Mouse (Mus musculus) CH12.LX (cell line): Measurements from ENCODE around the gene Amer1. TPM values are rescaled to one million over a fixed set of nuclear protein-coding genes. Genes with fewer than 3 reads are reported as not detected.

Source experiments
- DNase-seq: peaks from one replicate; pipeline ENCODE4 v3.0.0-alpha.2; 2013; ENCODE audit errors: extremely low read depth
- H3K27ac ChIP-seq: 2 replicates; pipeline ENCODE4 v1.5.1; 2012; ENCODE audit warnings: low read depth, mild to moderate bottlenecking, control low read depth, moderate library complexity; ENCODE audit not compliant: insufficient read depth
- H3K27me3 ChIP-seq: replicated peaks from 2 replicates; pipeline ENCODE3; 2012; ENCODE audit warnings: inconsistent platforms
- H3K36me3 ChIP-seq, 2 experiments: replicated peaks in 1 of 2; 2 replicates each; pipeline versions ENCODE3 to v1.6.1; 2012; ENCODE audit warnings: inconsistent platforms in 1 of 2, low read length in 1 of 2, mild to moderate bottlenecking in 1 of 2, mixed read lengths in 1 of 2, moderate library complexity in 1 of 2; ENCODE audit not compliant: control insufficient read depth in 1 of 2, insufficient read depth in 1 of 2
- H3K4me1 ChIP-seq, 2 experiments: 2 replicates each; pipeline ENCODE4 v1.6.1; 2012; ENCODE audit warnings: inconsistent platforms in 1 of 2, moderate library complexity in 1 of 2; ENCODE audit not compliant: insufficient read depth in 2 of 2, control insufficient read depth in 1 of 2
- H3K4me2 ChIP-seq: 2 replicates; pipeline ENCODE4 v1.6.1; 2012; ENCODE audit warnings: low read depth, mild to moderate bottlenecking, control low read depth; ENCODE audit not compliant: poor library complexity, insufficient read depth, severe bottlenecking
- H3K4me3 ChIP-seq, 3 experiments: fragments of 150-350 bp in 1 of 3; sonication (generic) in 1 of 3; replicated peaks in 1 of 3; 2 replicates each; pipeline versions ENCODE3 to v1.5.1; 2011 to 2012; ENCODE audit warnings: low read depth in 2 of 3, low read length in 2 of 3, mild to moderate bottlenecking in 2 of 3, moderate library complexity in 2 of 3, control low read depth in 1 of 3, improper control_type of control experiment in 1 of 3, inconsistent platforms in 1 of 3, mixed read lengths in 1 of 3; ENCODE audit not compliant: poor library complexity in 1 of 3
- H3K79me2 ChIP-seq: replicated peaks from 2 replicates; pipeline ENCODE4 v1.6.1; 2012; ENCODE audit warnings: mild to moderate bottlenecking, moderate library complexity; ENCODE audit not compliant: control insufficient read depth, poor library complexity, insufficient read depth, severe bottlenecking; ENCODE audit errors: extremely low read depth
- H3K9ac ChIP-seq: 2 replicates; pipeline ENCODE4 v1.6.1; 2012; ENCODE audit warnings: low read depth, mild to moderate bottlenecking, control low read depth, moderate library complexity; ENCODE audit not compliant: insufficient read depth
- H3K9me3 ChIP-seq: replicated peaks from 2 replicates; pipeline ENCODE3; 2012; ENCODE audit warnings: low read length, inconsistent platforms, mixed read lengths
- BHLHE40 ChIP-seq: IDR thresholded peaks from 2 replicates; pipeline ENCODE4 v1.6.1; 2011; ENCODE audit warnings: mild to moderate bottlenecking, low read depth, low read length, improper control_type of control experiment
- CHD1 ChIP-seq: IDR thresholded peaks from 2 replicates; pipeline ENCODE4 v1.6.1; 2012; ENCODE audit warnings: low read depth, low read length, improper control_type of control experiment, inconsistent platforms
- CHD2 ChIP-seq: IDR thresholded peaks from 2 replicates; pipeline ENCODE4 v1.6.1; 2011; ENCODE audit warnings: low read length, improper control_type of control experiment
- ELF1 ChIP-seq: IDR thresholded peaks from 2 replicates; pipeline ENCODE4 v1.6.1; 2014; ENCODE audit warnings: low read depth, mild to moderate bottlenecking, inconsistent platforms, low read length, improper control_type of control experiment
- GABPA ChIP-seq: IDR thresholded peaks from 2 replicates; pipeline ENCODE4 v1.6.1; 2012; ENCODE audit warnings: low read depth, low read length, improper control_type of control experiment, inconsistent platforms; ENCODE audit not compliant: insufficient replicate concordance
- HCFC1 ChIP-seq: IDR thresholded peaks from 2 replicates; pipeline ENCODE4 v1.6.1; 2012; ENCODE audit warnings: low read depth, mild to moderate bottlenecking, inconsistent platforms, low read length, improper control_type of control experiment
- IRF4 ChIP-seq: IDR thresholded peaks from 2 replicates; pipeline ENCODE4 v1.6.1; 2014; ENCODE audit warnings: low read depth, mild to moderate bottlenecking, inconsistent platforms, low read length, improper control_type of control experiment
- JUN ChIP-seq: IDR thresholded peaks from 2 replicates; pipeline ENCODE4 v1.6.1; 2011; ENCODE audit warnings: low read depth, mild to moderate bottlenecking, low read length, improper control_type of control experiment, moderate library complexity; ENCODE audit not compliant: insufficient read depth
- JUND ChIP-seq: conservative IDR thresholded peaks from 2 replicates; pipeline ENCODE4 v1.6.1; 2011; ENCODE audit warnings: low read depth, low read length, improper control_type of control experiment
- MAFK ChIP-seq: IDR thresholded peaks from 2 replicates; pipeline ENCODE4 v1.6.1; 2011; ENCODE audit warnings: low read length, improper control_type of control experiment; ENCODE audit not compliant: insufficient replicate concordance
- MAX ChIP-seq: IDR thresholded peaks from 2 replicates; pipeline ENCODE4 v1.6.1; 2011; ENCODE audit warnings: low read length, improper control_type of control experiment
- MEF2A ChIP-seq: IDR thresholded peaks from 2 replicates; pipeline ENCODE4 v1.6.1; 2014; ENCODE audit warnings: low read depth, mild to moderate bottlenecking, inconsistent platforms, low read length, improper control_type of control experiment, borderline replicate concordance
- MXI1 ChIP-seq: IDR thresholded peaks from 2 replicates; pipeline ENCODE4 v1.6.1; 2011; ENCODE audit warnings: mild to moderate bottlenecking, low read depth, low read length, improper control_type of control experiment
- MYC ChIP-seq: IDR thresholded peaks from 2 replicates; pipeline ENCODE4 v1.6.1; 2011; ENCODE audit warnings: low read depth, mild to moderate bottlenecking, improper control_type of control experiment, low read length
- NELFE ChIP-seq: IDR thresholded peaks from 2 replicates; pipeline ENCODE4 v1.6.1; 2011; ENCODE audit warnings: low read depth, low read length, improper control_type of control experiment
- NRF1 ChIP-seq: IDR thresholded peaks from 2 replicates; pipeline ENCODE4 v1.6.1; 2014; ENCODE audit warnings: low read depth, mild to moderate bottlenecking, inconsistent platforms, low read length, improper control_type of control experiment, moderate library complexity
- PAX5 ChIP-seq: IDR thresholded peaks from 2 replicates; pipeline ENCODE4 v1.6.1; 2012; ENCODE audit warnings: low read length, inconsistent platforms, mixed read lengths
- POLR2A ChIP-seq: IDR thresholded peaks from 2 replicates; pipeline ENCODE4 v1.6.1; 2011; ENCODE audit warnings: low read depth, mild to moderate bottlenecking, improper control_type of control experiment, low read length
- POLR2AphosphoS2 ChIP-seq: IDR thresholded peaks from 2 replicates; pipeline ENCODE4 v1.6.1; 2011; ENCODE audit warnings: low read depth, low read length, improper control_type of control experiment
- RAD21 ChIP-seq: IDR thresholded peaks from 2 replicates; pipeline ENCODE4 v1.6.1; 2011; ENCODE audit warnings: low read depth, mild to moderate bottlenecking, low read length, improper control_type of control experiment, moderate library complexity
- TBP ChIP-seq: conservative IDR thresholded peaks from 2 replicates; pipeline ENCODE4 v1.6.1; 2011; ENCODE audit warnings: low read depth, low read length, improper control_type of control experiment
- TCF12 ChIP-seq: IDR thresholded peaks from 2 replicates; pipeline ENCODE4 v1.6.1; 2014; ENCODE audit warnings: low read depth, mild to moderate bottlenecking, inconsistent platforms, low read length, improper control_type of control experiment
- UBTF ChIP-seq: IDR thresholded peaks from 2 replicates; pipeline ENCODE4 v1.6.1; 2012; ENCODE audit warnings: low read depth, mild to moderate bottlenecking, inconsistent platforms, low read length, improper control_type of control experiment, moderate library complexity
- ZC3H11A ChIP-seq: IDR thresholded peaks from 2 replicates; pipeline ENCODE4 v1.6.1; 2012; ENCODE audit warnings: low read depth, mild to moderate bottlenecking, inconsistent platforms, low read length, improper control_type of control experiment
- ZKSCAN1 ChIP-seq: IDR thresholded peaks from 2 replicates; pipeline ENCODE4 v1.6.1; 2012; ENCODE audit warnings: low read depth, inconsistent platforms, low read length, improper control_type of control experiment, borderline replicate concordance
- ZNF384 ChIP-seq: IDR thresholded peaks from 2 replicates; pipeline ENCODE4 v1.6.1; 2012; ENCODE audit warnings: low read depth, low read length, improper control_type of control experiment, inconsistent platforms
- dilution Hi-C: fragments of 300-500 bp; cut with MboI; formaldehyde crosslinking; loops from 2 replicates; pipeline ENCODE4 v1.14.3; 2020; ENCODE audit warnings: low sequenced_read_pairs; ENCODE audit not compliant: extremely low pct_unique_long_range_greater_than_20kb, extremely low pct_ligation_motif_present
- in situ Hi-C: fragments of 300-500 bp; cut with MboI; formaldehyde crosslinking; loops from 3 replicates; pipeline ENCODE4 v1.14.3; 2019; ENCODE audit warnings: low sequenced_read_pairs, low pct_ligation_motif_present, low pct_unique_long_range_greater_than_20kb, mixed read lengths
- polyA plus RNA-seq: library from polyadenylated mRNA; unstranded; fragments of >175 nt; gene quantifications from 2 replicates; pipeline ENCODE4 v1.2.1, GENCODE M21; 2012; ENCODE audit warnings: low read depth; ENCODE audit not compliant: insufficient read length
- total RNA-seq, 2 experiments: library from RNA; depleted of rRNA; stranded (reverse); fragments of 300-350 nt in 1 of 2; fragments of >200 nt in 1 of 2; gene quantifications; 2 replicates each; pipeline ENCODE4 v1.2.3; 2012 to 2014

The Amer1 gene
- total RNA-seq (2012; rRNA removed) = 1.8 and 2.1 TPM in 2 replicates
- total RNA-seq (2014; rRNA removed) = 1.2 and 1.7 TPM in 2 replicates
- polyA plus RNA-seq = 2.1 and 2.5 TPM in 2 replicates

GRCm38 (mm10) chrX:95444776-95445111 lies at the start of gene Amer1:
TSS of gene Amer1 (minus strand) at chrX:95444872.
- H3K36me3 ChIP-seq = no peaks in the 10 kb centered on the region
- H3K9me3 ChIP-seq = no peaks in the 10 kb centered on the region
- H3K4me1 ChIP-seq = peaks cover 4% of the 10 kb centered on the region in 2 experiments
- peak within 1 kb of the TSS; percentile 49 for H3K9ac ChIP-seq
- no peak within 1 kb of the TSS for H3K27ac ChIP-seq
- in situ Hi-C loops = no loop called here
- no peaks in the 10 kb centered on the region for H3K79me2 ChIP-seq
- peak; percentile 42; the same call in 1 of the 2 replicates for TF ChIP-seq POLR2A
- TF ChIP-seq ELF1 = peak; percentile 59
- TF ChIP-seq NELFE = 0 out of 2 replicates have a peak, but pooled peaks have one; percentile 6
- peak; percentile 58 for TF ChIP-seq CHD2
- no peak for TF ChIP-seq ZC3H11A
- peak; percentile 45; the same call in 1 of the 2 replicates for TF ChIP-seq HCFC1
- TF ChIP-seq IRF4 = no peak
- TF ChIP-seq TBP = no peak
- peak; percentile 15; the same call in 1 of the 2 replicates for TF ChIP-seq MEF2A
- TF ChIP-seq, all 38 proteins: peak for 6
- DNase-seq = peak; percentile 87
- H3K27me3 ChIP-seq = no peaks in the 10 kb centered on the region
- H3K4me3 ChIP-seq = peak within 1 kb of the TSS; percentile 64 to 91 (median 67)
- dilution Hi-C loops = no loop called here
- peak within 1 kb of the TSS; percentile 62 for H3K4me2 ChIP-seq

GRCm38 (mm10) chrX:95457166-95457565 lies 12.5 kb upstream of the Amer1 start:
- no peak for TF ChIP-seq BHLHE40
- TF ChIP-seq HCFC1 = no peak
- no peak for TF ChIP-seq JUND
- TF ChIP-seq MYC = no peak
- no peak for TF ChIP-seq NRF1
- no peak for TF ChIP-seq RAD21
- TF ChIP-seq POLR2AphosphoS2 = no peak
- TF ChIP-seq JUN = no peak
- TF ChIP-seq ZNF384 = no peak
- TF ChIP-seq ZC3H11A = no peak
- TF ChIP-seq ZKSCAN1 = no peak
- TF ChIP-seq MXI1 = no peak
- no peak for TF ChIP-seq UBTF
- no peak for TF ChIP-seq CHD1
- no peak for TF ChIP-seq TCF12
- TF ChIP-seq MAX = no peak
- TF ChIP-seq PAX5 = no peak
- TF ChIP-seq CHD2 = no peak
- TF ChIP-seq MAFK = no peak
- TF ChIP-seq GABPA = no peak
- Histone ChIP-seq H3K4me2 (no peak overlapping the region), H3K9me3 (no peaks in the 10 kb centered on the region), H3K36me3 (no peaks in the 10 kb centered on the region), H3K9ac (no peak overlapping the region), H3K4me1 (no peaks in the 10 kb centered on the region), H3K27ac (no peak overlapping the region), H3K79me2 (no peaks in the 10 kb centered on the region), H3K4me3 (no peak overlapping the region), H3K27me3 (no peaks in the 10 kb centered on the region)
- dilution Hi-C loops (no loop called here), in situ Hi-C loops (no loop called here)
- no peak for DNase-seq
